Mouse (Mus musculus): ENCODE data around the gene Syncrip.

- TF ChIP-seq POLR2A (IDR thresholded peaks at IDR 0.05; ENCODE audit: control insufficient read depth in 1 of 2, insufficient read depth in 1 of 2, low read depth in 1 of 2, low read length in 2 of 2, poor library complexity in 1 of 2) (no peak), ETS1 (IDR thresholded peaks at IDR 0.05; ENCODE audit: low read depth, low read length) (no peak), MXI1 (IDR thresholded peaks at IDR 0.05; ENCODE audit: low read depth, low read length) (no peak), POLR2AphosphoS2 (IDR thresholded peaks at IDR 0.05; ENCODE audit: low read length) (no peak), MEF2A (IDR thresholded peaks at IDR 0.05; ENCODE audit: extremely low read depth, insufficient replicate concordance, low read depth, low read length, poor library complexity, severe bottlenecking) (no peak)
Measured at GRCm38 (mm10) chr9:88409978-88410377, 72.4 kb downstream of the Syncrip start.

All from MEL (cell line).